Mouse (Mus musculus) right cerebral cortex, postnatal 14 days (tissue): Measurements from ENCODE around the gene Acap1.
"Not testable (repeated sequence)": the region's sequence is repeated elsewhere in the genome, so short reads cannot be mapped to it uniquely, and the experiment has no call there.

Source experiments
- DNase-seq: peaks from one replicate; pipeline ENCODE4 v3.0.0; 2022

Gene Acap1

GRCm38 (mm10) chr11:69895291-69895690, at the start of gene Acap1:
Gene Acap1, minus strand, starts transcription at chr11:69895539.
- DNase-seq = no peak

GRCm38 (mm10) chr11:69940962-69941361, 45.6 kb upstream of the Acap1 start:
- DNase-seq = no peak

GRCm38 (mm10) chr11:69939731-69940130, 44.4 kb upstream of the Acap1 start:
- no peak for DNase-seq

- no peak for DNase-seq
Measured at GRCm38 (mm10) chr11:69939181-69939580, 43.8 kb upstream of the Acap1 start.

- DNase-seq = no peak
Measured at GRCm38 (mm10) chr11:69938401-69938979, 43.2 kb upstream of the Acap1 start.

- no peak for DNase-seq
Measured at GRCm38 (mm10) chr11:69937834-69938233, 42.5 kb upstream of the Acap1 start.

- no peak for DNase-seq
Measured at GRCm38 (mm10) chr11:69937385-69937784, 42.0 kb upstream of the Acap1 start.

GRCm38 (mm10) chr11:69936714-69937347, 41.5 kb upstream of the Acap1 start:
- DNase-seq = no peak

GRCm38 (mm10) chr11:69936156-69936555, 40.8 kb upstream of the Acap1 start:
- DNase-seq = no peak

- peak; percentile 90 for DNase-seq
Measured at GRCm38 (mm10) chr11:69935137-69935879, 40.0 kb upstream of the Acap1 start, which contains the start of gene Ybx2. Gene Ybx2, plus strand, starts transcription at chr11:69935796.

- DNase-seq = no peak
Measured at GRCm38 (mm10) chr11:69934681-69935080, 39.3 kb upstream of the Acap1 start.

GRCm38 (mm10) chr11:69934169-69934568, 38.8 kb upstream of the Acap1 start:
- peak; percentile 96 for DNase-seq

GRCm38 (mm10) chr11:69933066-69933465, 37.7 kb upstream of the Acap1 start:
- no peak for DNase-seq

- DNase-seq = no peak
Measured at GRCm38 (mm10) chr11:69932254-69932653, 36.9 kb upstream of the Acap1 start.

- no peak for DNase-seq
Measured at GRCm38 (mm10) chr11:69931769-69932168, 36.4 kb upstream of the Acap1 start.

GRCm38 (mm10) chr11:69930967-69931537, 35.7 kb upstream of the Acap1 start:
- DNase-seq = no peak

- not testable (repeated sequence) for DNase-seq
Measured at GRCm38 (mm10) chr11:69930176-69930575, 34.8 kb upstream of the Acap1 start.

- DNase-seq = no peak
Measured at GRCm38 (mm10) chr11:69929712-69930111, 34.4 kb upstream of the Acap1 start.

- no peak for DNase-seq
Measured at GRCm38 (mm10) chr11:69927501-69927900, 32.2 kb upstream of the Acap1 start.

GRCm38 (mm10) chr11:69922796-69923195, 27.5 kb upstream of the Acap1 start:
- no peak for DNase-seq

- no peak for DNase-seq
Measured at GRCm38 (mm10) chr11:69922012-69922756, 26.8 kb upstream of the Acap1 start.

- DNase-seq = peak; percentile 100
Measured at GRCm38 (mm10) chr11:69921114-69922011, 26.0 kb upstream of the Acap1 start, which contains the start of gene Eif5a. Gene Eif5a, minus strand, starts transcription at chr11:69921958.
